Mouse (Mus musculus): ENCODE results near the gene Fam205a1.
"Not testable (repeated sequence)": the region's sequence is repeated elsewhere in the genome, so short reads cannot be mapped to it uniquely, and the experiment has no call there.

Fam205a1 gene

GRCm38 (mm10) chr4:42853788-42854187 is at the start of gene Fam205a1:
TSS of gene Fam205a1 (minus strand) at chr4:42853888.
- DNase-seq, result not testable (repeated sequence)

GRCm38 (mm10) chr4:42902730-42903129 is 49.0 kb upstream of the Fam205a1 start:
- no peak for DNase-seq

DNA sequence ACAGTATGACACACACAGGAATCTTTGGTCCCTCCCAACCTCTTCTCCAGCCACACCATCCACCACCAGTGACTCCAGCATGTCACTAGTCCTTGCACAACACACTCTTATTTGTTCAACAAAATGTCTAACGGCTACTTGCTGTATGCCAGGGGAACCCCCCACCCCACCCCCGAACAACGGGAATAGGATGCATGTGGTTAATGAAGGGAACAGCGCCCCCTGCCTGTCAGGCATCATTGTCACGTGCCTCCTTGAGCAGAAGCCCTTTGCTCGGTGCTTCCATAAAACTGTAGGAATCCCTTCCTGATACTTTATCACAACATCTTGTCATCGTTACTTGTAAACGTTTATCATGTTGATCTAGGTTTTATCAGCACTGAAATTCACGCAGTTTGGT is 48.5 kb upstream of the Fam205a1 start:
- peak; percentile 9 for DNase-seq

DNA sequence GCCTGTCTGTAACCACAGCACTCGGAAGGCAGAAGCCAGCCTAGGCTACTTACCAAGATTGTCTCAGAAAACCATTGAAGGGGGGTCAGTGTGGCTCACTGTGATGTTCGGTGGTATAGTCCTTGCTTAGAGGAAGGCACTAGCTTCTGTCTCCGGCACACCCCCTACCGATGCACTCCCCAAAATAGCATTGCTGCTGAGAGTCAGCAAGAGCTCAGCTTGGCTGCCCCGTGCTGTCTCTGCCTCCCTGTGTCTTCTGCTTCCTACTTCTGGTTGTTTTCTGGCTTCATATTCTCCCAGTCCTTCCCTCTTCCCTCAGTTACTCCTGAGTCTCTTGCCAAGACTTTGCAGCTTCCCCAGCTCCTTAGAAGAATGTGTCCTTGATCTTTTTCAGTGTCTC is 47.2 kb upstream of the Fam205a1 start:
- no peak for DNase-seq

- DNase-seq, result no peak
Measured at GRCm38 (mm10) chr4:42898914-42899313, 45.2 kb upstream of the Fam205a1 start.

DNA sequence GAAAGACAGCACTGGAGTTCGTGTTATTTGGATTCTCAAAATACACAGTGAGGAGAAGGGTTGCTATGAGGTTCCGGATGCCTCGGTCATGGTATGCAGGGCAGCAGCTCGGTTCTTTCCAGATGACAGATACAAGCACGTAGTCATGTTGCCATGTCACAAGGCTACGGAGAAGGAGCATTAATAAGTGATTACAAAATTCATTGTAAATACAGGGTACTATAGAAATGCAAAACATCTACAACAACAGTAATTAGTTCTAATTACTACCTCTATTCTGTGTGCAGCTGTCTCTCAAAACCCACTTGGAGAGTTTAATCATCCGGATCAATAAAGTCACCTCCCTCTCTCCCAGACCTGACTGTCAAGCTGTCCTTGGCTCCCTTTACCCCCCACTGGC is 41.4 kb upstream of the Fam205a1 start:
- no peak for DNase-seq

- DNase-seq, result no peak
Measured at GRCm38 (mm10) chr4:42891176-42891575, 37.5 kb upstream of the Fam205a1 start.

DNA sequence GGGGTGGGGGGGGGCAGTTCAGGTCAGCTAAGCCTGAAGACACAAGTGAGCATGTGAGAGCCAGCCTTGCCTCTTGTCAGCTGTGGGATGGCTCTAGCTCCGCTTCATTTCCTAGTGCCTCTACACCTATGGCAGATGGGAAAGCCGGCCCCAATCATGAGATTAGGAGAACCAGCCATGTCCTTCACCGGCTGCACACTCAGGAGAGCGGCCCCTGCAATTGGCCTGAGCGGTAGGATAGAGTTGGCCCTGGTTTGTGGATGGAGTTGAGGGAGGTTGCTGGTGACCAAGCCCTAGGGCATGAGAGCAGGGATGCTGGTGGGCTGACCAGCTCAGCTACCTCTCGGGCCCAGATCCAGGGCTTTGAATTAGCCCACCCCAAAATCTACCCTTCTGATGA is 35.1 kb upstream of the Fam205a1 start:
- DNase-seq, result no peak

- no peak for DNase-seq
Measured at GRCm38 (mm10) chr4:42886926-42887325, 33.2 kb upstream of the Fam205a1 start.

GRCm38 (mm10) chr4:42880677-42880948 is 26.9 kb upstream of the Fam205a1 start:
- DNase-seq, result no peak

GRCm38 (mm10) chr4:42879829-42880676 is 26.4 kb upstream of the Fam205a1 start:
- DNase-seq, result no peak

- DNase-seq, result no peak
Measured at GRCm38 (mm10) chr4:42877657-42878056, 24.0 kb upstream of the Fam205a1 start.

DNA sequence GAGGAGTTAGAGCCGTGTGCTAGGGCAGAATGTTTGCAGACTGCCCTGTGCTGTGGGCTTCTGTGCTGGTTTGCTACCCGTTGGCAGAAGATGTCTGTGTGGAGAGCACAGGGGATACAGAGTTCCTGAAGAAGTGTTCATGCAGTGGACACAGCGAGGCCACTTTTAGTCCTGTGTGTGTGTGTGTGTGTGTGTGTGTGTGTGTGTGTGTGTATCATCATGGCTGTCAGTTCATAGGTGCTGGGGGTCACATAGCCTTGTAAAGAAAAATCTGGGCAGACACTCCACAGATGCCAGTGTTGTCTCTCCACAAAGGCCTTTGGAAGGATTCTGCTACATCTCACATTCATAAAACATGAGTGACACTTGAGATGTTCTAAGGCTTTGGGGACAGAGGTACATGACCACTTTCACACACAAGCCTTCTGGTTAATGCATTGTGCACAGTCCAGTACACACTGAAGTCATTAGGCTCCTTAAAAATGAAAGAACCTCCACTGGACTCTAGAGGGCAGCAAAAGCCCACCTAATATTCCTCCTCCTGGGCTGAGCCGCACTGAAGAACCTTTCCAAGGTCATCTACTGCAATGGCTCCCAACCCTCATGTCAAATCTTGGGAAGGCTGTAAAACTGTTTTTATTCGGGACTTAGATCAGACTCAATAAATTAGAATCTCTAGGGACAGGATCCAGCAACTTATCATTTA is 23.1 kb upstream of the Fam205a1 start:
- peak; percentile 27 for DNase-seq

- DNase-seq, result no peak
Measured at GRCm38 (mm10) chr4:42874134-42874533, 20.4 kb upstream of the Fam205a1 start, which contains the start of gene Fam205c. TSS of gene Fam205c (minus strand) at chr4:42874234.

DNA sequence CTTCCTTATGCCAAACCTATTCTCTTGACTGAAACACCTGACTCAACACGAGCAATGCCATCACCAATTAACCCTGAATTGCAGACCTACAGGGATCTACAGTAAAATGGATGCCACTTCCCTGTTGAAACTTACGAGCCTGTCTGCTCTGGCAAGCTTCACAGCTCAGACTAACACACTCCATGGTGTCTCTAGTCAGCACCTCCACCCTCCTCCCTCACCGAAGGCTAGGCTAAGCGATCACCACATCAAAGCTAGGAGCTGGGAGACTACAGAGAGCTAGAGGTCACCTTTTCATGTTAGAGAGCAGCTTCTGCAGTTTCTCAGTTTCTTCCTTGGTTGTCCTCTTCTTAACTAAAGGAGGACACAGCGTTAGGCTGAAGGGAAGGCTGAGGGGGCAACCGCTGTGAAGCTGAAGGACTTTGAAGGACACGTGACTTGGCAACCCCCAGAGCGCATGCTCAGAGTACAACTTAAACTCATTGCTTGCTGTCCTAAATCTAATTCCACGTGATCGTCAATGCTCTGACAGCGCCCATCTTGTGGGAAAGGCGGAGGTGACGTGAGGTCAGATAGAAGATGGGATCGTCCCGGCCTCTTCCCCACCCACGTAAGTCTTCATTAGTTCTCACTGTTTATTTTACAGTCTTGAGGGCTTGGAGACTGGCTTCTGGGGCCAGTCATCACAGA is 19.2 kb upstream of the Fam205a1 start:
- DNase-seq, result no peak

GRCm38 (mm10) chr4:42872151-42872550 is 18.5 kb upstream of the Fam205a1 start:
- DNase-seq, result no peak

DNA sequence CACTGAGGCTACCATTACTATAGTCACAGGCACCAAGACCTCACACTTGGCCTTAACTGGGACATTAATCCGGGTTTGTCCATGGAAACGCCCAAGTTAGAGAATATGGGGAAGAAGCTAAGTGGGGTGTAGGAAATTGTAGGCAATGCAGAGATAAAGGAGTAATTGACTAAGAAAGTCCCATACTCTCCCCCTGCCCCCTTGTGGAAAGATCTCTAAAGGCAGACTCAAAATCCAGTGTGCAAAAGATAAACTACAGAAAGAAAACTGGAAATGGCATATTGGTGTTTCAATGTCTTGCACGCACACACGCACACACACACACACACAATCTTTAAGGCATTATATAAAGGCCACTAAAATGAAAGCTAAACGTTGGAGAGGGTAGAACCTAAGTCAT is 17.1 kb upstream of the Fam205a1 start:
- DNase-seq, result no peak

GRCm38 (mm10) chr4:42868193-42868592 is 14.5 kb upstream of the Fam205a1 start:
- no peak for DNase-seq

- no peak for DNase-seq
Measured at GRCm38 (mm10) chr4:42867390-42867789, 13.7 kb upstream of the Fam205a1 start.

GRCm38 (mm10) chr4:42863487-42863886 is 9.8 kb upstream of the Fam205a1 start:
- DNase-seq, result not testable (repeated sequence)

- not testable (repeated sequence) for DNase-seq
Measured at GRCm38 (mm10) chr4:42860483-42860882, 6.8 kb upstream of the Fam205a1 start.

DNA sequence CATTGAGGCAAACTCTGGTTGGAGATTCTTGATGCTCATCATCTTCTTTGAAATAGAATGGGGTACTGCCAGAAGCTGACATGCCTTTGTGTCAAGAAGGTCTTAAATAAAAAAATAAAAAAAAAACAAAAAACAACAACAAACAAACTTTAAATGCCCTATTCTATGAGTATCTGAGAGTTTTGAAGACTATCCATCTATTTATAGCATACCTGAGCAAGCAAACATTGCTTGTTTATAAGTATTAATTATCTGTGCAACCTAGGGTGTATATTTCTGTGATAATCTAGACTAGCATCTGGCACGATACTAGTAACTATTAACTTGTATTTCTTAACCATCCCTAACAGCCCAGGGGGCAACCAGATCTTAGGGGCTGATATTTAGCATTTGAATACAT is 3.0 kb upstream of the Fam205a1 start, which contains the start of gene Gm12394:
TSS of gene Gm12394 (minus strand) at position 101 of the 400 bp plus-strand sequence.
- not testable (repeated sequence) for DNase-seq
